Mouse (Mus musculus): ENCODE measurements at regions not wholly inside any gene's neighbourhood (a gene's known extent, or its start where the extent isn't known, plus 50 kb on each side); places are given as distances from the start of the nearest gene placed in this dataset.

DNA sequence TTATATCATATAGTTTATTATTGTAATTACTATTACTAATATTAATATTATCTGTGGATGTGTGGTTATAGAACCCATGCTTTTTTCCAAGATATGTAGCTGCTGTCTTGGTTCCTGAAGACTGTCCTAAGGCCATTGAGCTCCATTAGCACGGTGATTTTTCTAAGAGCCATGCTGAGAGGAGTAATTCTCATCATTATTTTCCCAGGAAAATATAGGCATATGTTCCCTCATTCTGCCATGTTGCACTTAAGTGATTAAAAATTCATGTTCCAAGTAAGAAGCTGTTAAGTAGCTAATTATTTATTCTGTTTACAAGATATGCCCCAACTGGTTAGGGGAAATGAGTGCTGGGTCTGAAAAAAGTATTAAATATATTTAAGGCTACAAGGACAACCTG is 345.4 kb upstream of the Epha5 start:
- Histone ChIP-seq H3K9ac (ENCODE audit: low read depth, low read length) (no peak overlapping the region), H3K4me2 (ENCODE audit: low read depth, low read length) (no peak overlapping the region), H3K36me3 (ENCODE audit: control insufficient read depth, insufficient read depth, low read length) (no peaks in the 10 kb centered on the region), H3K4me1 (ENCODE audit: control insufficient read depth, insufficient read depth, low read length) (no peaks in the 10 kb centered on the region), H3K4me3 (ENCODE audit: low read depth, low read length) (no peak overlapping the region), H3K27me3 (replicated peaks; ENCODE audit: control insufficient read depth, insufficient read depth, low read length) (no peaks in the 10 kb centered on the region), H3K27ac (replicated peaks; ENCODE audit: low read depth, low read length) (no peak overlapping the region), H3K9me3 (ENCODE audit: control insufficient read depth, low read length) (no peaks in the 10 kb centered on the region)
- WGBS = 73% methylated on average over 1 of the region's 1 CpGs
- ATAC-seq (ENCODE audit: low read depth) (no peak), DNase-seq (ENCODE audit: low spot score) (no peak)

DNA sequence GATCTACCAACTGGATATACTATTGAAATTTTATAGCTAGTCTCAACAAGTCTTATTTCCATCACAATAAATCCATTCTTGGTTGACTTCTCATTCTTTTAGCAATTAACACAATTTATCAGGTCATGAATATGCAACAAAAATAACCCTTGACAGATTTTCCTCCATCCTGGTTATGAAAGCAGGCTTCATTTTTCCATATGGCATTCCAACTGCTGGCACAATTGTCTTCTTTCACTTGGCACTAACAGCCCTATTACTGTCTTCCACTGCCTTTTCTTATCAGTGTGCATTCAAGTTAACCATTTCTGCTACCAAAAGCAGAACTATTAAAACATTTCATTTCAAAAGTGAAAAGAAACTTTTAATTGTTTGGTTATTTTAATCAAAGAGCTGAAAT is 334.9 kb upstream of the Epha5 start:
- DNase-seq (ENCODE audit: low spot score) (no peak), ATAC-seq (ENCODE audit: low read depth) (no peak)
- Histone ChIP-seq H3K27me3 (replicated peaks; ENCODE audit: control insufficient read depth, insufficient read depth, low read length) (no peaks in the 10 kb centered on the region), H3K9ac (ENCODE audit: low read depth, low read length) (no peak overlapping the region), H3K9me3 (ENCODE audit: control insufficient read depth, low read length) (no peaks in the 10 kb centered on the region), H3K36me3 (ENCODE audit: control insufficient read depth, insufficient read depth, low read length) (no peaks in the 10 kb centered on the region), H3K27ac (replicated peaks; ENCODE audit: low read depth, low read length) (no peak overlapping the region), H3K4me2 (ENCODE audit: low read depth, low read length) (no peak overlapping the region), H3K4me3 (ENCODE audit: low read depth, low read length) (no peak overlapping the region), H3K4me1 (ENCODE audit: control insufficient read depth, insufficient read depth, low read length) (no peaks in the 10 kb centered on the region)

DNA sequence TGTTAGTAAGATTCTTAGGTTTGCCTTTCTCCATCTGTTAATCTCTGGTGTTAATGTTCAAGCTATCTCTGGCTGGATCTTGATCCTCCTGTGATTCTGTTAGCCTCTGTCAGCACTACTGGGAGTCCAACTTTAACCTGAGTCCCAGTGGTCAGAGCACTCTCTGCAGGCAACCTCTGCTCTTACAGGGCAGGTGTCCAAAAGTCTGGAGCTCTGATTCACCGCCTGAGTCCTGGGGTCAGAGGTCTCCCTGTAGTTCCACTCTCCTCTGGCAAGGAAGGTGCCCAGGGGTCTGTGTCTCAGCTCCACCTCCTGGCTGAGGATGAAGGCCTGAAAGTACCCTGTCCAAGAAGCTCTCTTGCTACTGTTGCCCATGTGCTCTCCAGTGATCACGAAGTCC is 288.3 kb upstream of the Epha5 start:
- no peaks in the 10 kb centered on the region for H3K36me3 ChIP-seq (ENCODE audit: control insufficient read depth, insufficient read depth, low read length)
- H3K9ac ChIP-seq (ENCODE audit: low read depth, low read length) = no peak overlapping the region
- H3K27me3 ChIP-seq (replicated peaks; ENCODE audit: control insufficient read depth, insufficient read depth, low read length) = no peaks in the 10 kb centered on the region
- WGBS = 75% methylated on average over 2 of the region's 2 CpGs
- no peak overlapping the region for H3K27ac ChIP-seq (replicated peaks; ENCODE audit: low read depth, low read length)
- H3K4me3 ChIP-seq (ENCODE audit: low read depth, low read length) = no peak overlapping the region
- ATAC-seq (ENCODE audit: low read depth) (no peak), DNase-seq (ENCODE audit: low spot score) (no peak)
- no peak overlapping the region for H3K4me2 ChIP-seq (ENCODE audit: low read depth, low read length)
- H3K9me3 ChIP-seq (ENCODE audit: control insufficient read depth, low read length) = no peaks in the 10 kb centered on the region
- H3K4me1 ChIP-seq (ENCODE audit: control insufficient read depth, insufficient read depth, low read length) = no peaks in the 10 kb centered on the region

DNA sequence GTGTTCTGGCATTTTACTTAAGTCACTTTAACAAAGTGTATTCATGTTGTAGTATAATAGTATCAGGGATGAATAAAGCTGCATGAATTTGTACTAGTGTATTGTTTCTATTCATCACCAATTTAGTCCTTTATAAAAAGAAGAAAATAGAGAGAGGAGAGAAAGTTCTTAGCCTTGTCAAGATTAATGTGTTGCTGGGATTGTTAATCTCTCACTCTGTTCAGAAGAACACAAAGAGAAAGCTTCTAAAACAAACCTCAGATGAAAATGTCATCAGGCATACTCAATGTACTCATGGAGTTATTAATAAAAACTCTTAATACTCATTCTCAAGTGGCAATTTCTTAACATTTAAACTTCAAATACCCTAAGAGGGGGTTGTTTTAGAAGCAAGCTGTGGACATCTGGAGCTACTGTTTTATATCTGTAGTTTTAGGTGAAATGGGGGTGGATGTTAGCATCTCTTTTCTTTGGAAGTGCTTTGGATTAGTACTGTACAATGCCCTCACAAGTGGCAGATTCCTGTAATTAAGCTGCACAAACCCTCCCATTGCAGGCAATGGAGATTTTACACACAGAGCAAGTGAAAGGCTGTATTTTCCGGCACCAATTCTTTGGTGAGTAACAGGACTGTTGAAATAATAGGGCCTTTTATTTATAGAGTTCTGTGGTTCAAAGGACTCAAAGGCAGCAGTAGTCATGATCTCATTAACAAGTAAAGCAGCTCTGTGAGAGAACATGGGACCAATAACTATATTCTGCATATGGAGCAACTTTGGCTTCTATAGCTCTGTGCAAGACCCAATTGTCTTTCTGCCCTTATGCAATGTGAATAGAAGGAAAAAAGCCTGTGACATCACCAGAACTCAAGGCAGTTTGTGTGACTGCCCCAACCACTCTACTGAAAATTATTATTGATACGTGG is 273.4 kb upstream of the Epha5 start:
- H3K9ac ChIP-seq (ENCODE audit: low read depth, low read length) = no peak overlapping the region
- no peaks in the 10 kb centered on the region for H3K27me3 ChIP-seq (replicated peaks; ENCODE audit: control insufficient read depth, insufficient read depth, low read length)
- H3K36me3 ChIP-seq (ENCODE audit: control insufficient read depth, insufficient read depth, low read length) = no peaks in the 10 kb centered on the region
- 82% methylated on average over 2 of the region's 2 CpGs for WGBS
- DNase-seq (ENCODE audit: low spot score) = peak; percentile 1
- no peak overlapping the region for H3K4me2 ChIP-seq (ENCODE audit: low read depth, low read length)
- no peaks in the 10 kb centered on the region for H3K9me3 ChIP-seq (ENCODE audit: control insufficient read depth, low read length)
- no peak overlapping the region for H3K4me3 ChIP-seq (ENCODE audit: low read depth, low read length)
- ATAC-seq (ENCODE audit: low read depth) = no peak
- no peaks in the 10 kb centered on the region for H3K4me1 ChIP-seq (ENCODE audit: control insufficient read depth, insufficient read depth, low read length)
- no peak overlapping the region for H3K27ac ChIP-seq (replicated peaks; ENCODE audit: low read depth, low read length)

DNA sequence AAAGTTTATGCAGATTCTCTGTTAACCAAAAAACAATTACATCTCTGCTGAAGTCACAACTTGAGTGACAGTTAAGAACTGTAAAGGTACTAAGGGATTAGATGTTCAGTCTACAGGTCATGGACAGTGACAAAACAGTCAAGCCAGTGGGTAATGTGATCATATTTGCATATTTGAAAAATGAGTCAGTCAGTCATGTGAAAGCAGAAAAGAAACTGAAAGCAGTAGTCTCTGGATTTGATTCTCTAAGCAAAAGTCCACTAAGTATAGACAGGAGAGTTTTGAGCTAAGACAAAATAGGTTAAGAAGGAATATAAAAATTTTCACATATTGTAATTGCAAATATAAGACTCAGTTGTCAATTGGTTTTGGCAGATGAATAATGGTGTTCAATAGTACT is 270.4 kb upstream of the Epha5 start:
- Histone ChIP-seq H3K36me3 (ENCODE audit: control insufficient read depth, insufficient read depth, low read length) (no peaks in the 10 kb centered on the region), H3K27me3 (replicated peaks; ENCODE audit: control insufficient read depth, insufficient read depth, low read length) (no peaks in the 10 kb centered on the region), H3K27ac (replicated peaks; ENCODE audit: low read depth, low read length) (no peak overlapping the region), H3K4me2 (ENCODE audit: low read depth, low read length) (no peak overlapping the region), H3K9me3 (ENCODE audit: control insufficient read depth, low read length) (no peaks in the 10 kb centered on the region), H3K4me3 (ENCODE audit: low read depth, low read length) (no peak overlapping the region), H3K4me1 (ENCODE audit: control insufficient read depth, insufficient read depth, low read length) (no peaks in the 10 kb centered on the region), H3K9ac (ENCODE audit: low read depth, low read length) (no peak overlapping the region)
- no peak for DNase-seq (ENCODE audit: low spot score)
- no peak for ATAC-seq (ENCODE audit: low read depth)

DNA sequence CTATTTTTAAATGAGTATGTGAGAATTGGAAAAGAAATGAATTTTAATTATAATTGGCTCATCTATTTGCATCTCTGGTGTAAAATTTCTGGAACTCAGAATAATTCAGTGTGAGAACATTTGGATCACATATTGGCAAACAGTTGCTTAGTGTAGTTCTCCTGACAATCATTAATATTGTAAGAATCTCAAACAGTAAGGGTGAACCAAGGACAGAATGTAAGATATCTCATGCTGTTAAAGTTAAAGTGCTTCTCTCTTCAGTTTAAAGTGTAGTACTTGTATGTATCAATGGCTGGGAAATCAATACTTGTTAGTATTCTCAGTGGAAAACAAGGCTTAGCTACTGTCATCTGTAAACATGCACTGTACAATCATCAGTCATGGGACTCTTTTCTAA is 238.0 kb upstream of the Epha5 start:
- Histone ChIP-seq H3K36me3 (ENCODE audit: control insufficient read depth, insufficient read depth, low read length) (no peaks in the 10 kb centered on the region), H3K9me3 (ENCODE audit: control insufficient read depth, low read length) (no peaks in the 10 kb centered on the region), H3K4me3 (ENCODE audit: low read depth, low read length) (no peak overlapping the region), H3K27me3 (replicated peaks; ENCODE audit: control insufficient read depth, insufficient read depth, low read length) (no peaks in the 10 kb centered on the region), H3K4me1 (ENCODE audit: control insufficient read depth, insufficient read depth, low read length) (no peaks in the 10 kb centered on the region), H3K27ac (replicated peaks; ENCODE audit: low read depth, low read length) (no peak overlapping the region), H3K9ac (ENCODE audit: low read depth, low read length) (no peak overlapping the region), H3K4me2 (ENCODE audit: low read depth, low read length) (no peak overlapping the region)
- DNase-seq (ENCODE audit: low spot score) (no peak), ATAC-seq (ENCODE audit: low read depth) (no peak)

DNA sequence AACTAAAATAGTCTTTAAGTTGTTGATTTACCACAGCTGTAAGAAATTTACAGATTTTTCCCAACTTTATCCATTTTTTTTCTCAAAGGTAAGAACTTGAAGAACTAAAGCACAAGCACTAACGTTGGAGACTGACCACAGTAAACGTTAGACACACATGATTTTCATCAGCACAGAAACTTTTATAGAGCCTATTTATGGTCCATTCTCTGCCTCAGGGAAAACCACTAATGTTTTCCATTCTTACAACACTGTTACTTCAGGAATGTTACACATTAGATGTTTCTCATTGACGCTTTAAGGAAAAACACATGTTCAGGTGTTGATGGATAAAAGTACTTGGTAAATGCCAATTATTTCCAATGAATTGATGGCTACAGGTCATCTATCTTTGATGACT is 218.3 kb upstream of the Epha5 start:
- peak; percentile 37 for DNase-seq (ENCODE audit: low spot score)
- no peaks in the 10 kb centered on the region for H3K36me3 ChIP-seq (ENCODE audit: control insufficient read depth, insufficient read depth, low read length)
- no peak overlapping the region for H3K27ac ChIP-seq (replicated peaks; ENCODE audit: low read depth, low read length)
- no peak for ATAC-seq (ENCODE audit: low read depth)
- no peak overlapping the region for H3K9ac ChIP-seq (ENCODE audit: low read depth, low read length)
- no peak overlapping the region for H3K4me3 ChIP-seq (ENCODE audit: low read depth, low read length)
- H3K4me1 ChIP-seq (ENCODE audit: control insufficient read depth, insufficient read depth, low read length) = no peaks in the 10 kb centered on the region
- WGBS = 44% methylated on average over 3 of the region's 3 CpGs
- no peaks in the 10 kb centered on the region for H3K27me3 ChIP-seq (replicated peaks; ENCODE audit: control insufficient read depth, insufficient read depth, low read length)
- H3K9me3 ChIP-seq (ENCODE audit: control insufficient read depth, low read length) = no peaks in the 10 kb centered on the region
- no peak overlapping the region for H3K4me2 ChIP-seq (ENCODE audit: low read depth, low read length)

DNA sequence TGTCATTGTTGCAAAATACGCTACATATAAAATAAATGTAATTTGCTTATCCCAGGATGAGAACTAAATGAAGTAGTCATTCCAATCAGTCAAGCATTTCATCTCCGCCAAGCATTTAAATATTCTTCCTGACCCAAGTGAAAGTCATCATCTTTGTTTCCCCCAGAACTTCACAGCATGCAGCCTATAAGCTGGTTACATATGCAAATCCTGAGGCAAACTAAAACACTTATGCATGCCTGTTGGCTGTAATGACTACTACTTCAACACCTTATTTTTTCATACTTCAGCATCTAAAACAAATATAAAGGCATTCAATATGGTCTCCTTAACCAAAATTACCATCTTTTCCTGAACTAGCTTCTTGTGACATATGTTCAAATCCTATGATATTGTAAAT is 215.7 kb upstream of the Epha5 start:
- H3K9ac ChIP-seq (ENCODE audit: low read depth, low read length) = no peak overlapping the region
- no peaks in the 10 kb centered on the region for H3K27me3 ChIP-seq (replicated peaks; ENCODE audit: control insufficient read depth, insufficient read depth, low read length)
- no peaks in the 10 kb centered on the region for H3K9me3 ChIP-seq (ENCODE audit: control insufficient read depth, low read length)
- H3K4me1 ChIP-seq (ENCODE audit: control insufficient read depth, insufficient read depth, low read length) = no peaks in the 10 kb centered on the region
- 78% methylated on average over 2 of the region's 2 CpGs for WGBS
- DNase-seq (ENCODE audit: low spot score) (no peak), ATAC-seq (ENCODE audit: low read depth) (no peak)
- no peak overlapping the region for H3K4me2 ChIP-seq (ENCODE audit: low read depth, low read length)
- H3K27ac ChIP-seq (replicated peaks; ENCODE audit: low read depth, low read length) = no peak overlapping the region
- no peaks in the 10 kb centered on the region for H3K36me3 ChIP-seq (ENCODE audit: control insufficient read depth, insufficient read depth, low read length)
- H3K4me3 ChIP-seq (ENCODE audit: low read depth, low read length) = no peak overlapping the region

DNA sequence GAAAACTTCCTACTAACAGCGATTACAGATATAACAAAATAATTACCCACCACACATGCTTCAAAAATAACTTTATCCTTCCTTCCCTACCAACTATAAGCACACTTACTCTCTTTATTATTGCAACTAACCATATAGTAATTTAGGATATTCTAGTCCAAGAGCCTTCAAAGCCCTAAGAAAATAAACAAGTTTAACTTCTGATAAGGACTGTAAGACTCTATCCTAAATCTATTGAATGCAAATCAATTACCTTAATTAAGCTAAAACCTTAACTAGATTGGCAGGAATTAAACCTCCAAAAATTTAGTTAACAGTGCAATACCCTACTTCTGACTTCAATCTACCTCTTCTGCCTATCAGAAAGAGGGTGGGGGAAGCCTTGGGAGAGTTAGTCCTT is 201.0 kb upstream of the Epha5 start:
- WGBS = 91% methylated on average over 1 of the region's 1 CpGs
- Histone ChIP-seq H3K4me2 (ENCODE audit: low read depth, low read length) (no peak overlapping the region), H3K36me3 (ENCODE audit: control insufficient read depth, insufficient read depth, low read length) (no peaks in the 10 kb centered on the region), H3K9me3 (ENCODE audit: control insufficient read depth, low read length) (no peaks in the 10 kb centered on the region), H3K27ac (replicated peaks; ENCODE audit: low read depth, low read length) (no peak overlapping the region), H3K4me1 (ENCODE audit: control insufficient read depth, insufficient read depth, low read length) (no peaks in the 10 kb centered on the region), H3K9ac (ENCODE audit: low read depth, low read length) (no peak overlapping the region), H3K4me3 (ENCODE audit: low read depth, low read length) (no peak overlapping the region), H3K27me3 (replicated peaks; ENCODE audit: control insufficient read depth, insufficient read depth, low read length) (no peaks in the 10 kb centered on the region)
- ATAC-seq (ENCODE audit: low read depth) (no peak), DNase-seq (ENCODE audit: low spot score) (no peak)

Data from embryonic facial prominence, embryonic 14.5 days (tissue).